Mouse (Mus musculus) heart, embryonic 10.5 days (tissue): ENCODE results near the gene Polg2. TPM values are rescaled to one million over a fixed set of nuclear protein-coding genes. Genes with fewer than 3 reads are reported as not detected.
"Not testable (repeated sequence)": the region's sequence is repeated elsewhere in the genome, so short reads cannot be mapped to it uniquely, and the experiment has no call there.

Experiments used
- DNase-seq: peaks from one replicate; pipeline ENCODE4 v3.0.0-alpha.2; 2017; ENCODE audit warnings: low spot score
- H3K27ac ChIP-seq: fragments of 300-500 bp; sonication (generic); 2 replicates; pipeline ENCODE4 v1.5.1; 2016; ENCODE audit warnings: mild to moderate bottlenecking
- H3K27me3 ChIP-seq: fragments of 300-500 bp; sonication (generic); 2 replicates; pipeline ENCODE4 v1.6.1; 2016; ENCODE audit warnings: mild to moderate bottlenecking; ENCODE audit not compliant: poor library complexity, insufficient read depth, severe bottlenecking
- H3K36me3 ChIP-seq: fragments of 300-500 bp; sonication (generic); 2 replicates; pipeline ENCODE4 v1.6.1; 2016; ENCODE audit warnings: mild to moderate bottlenecking, moderate library complexity
- H3K4me1 ChIP-seq: fragments of 300-500 bp; sonication (generic); 2 replicates; pipeline ENCODE4 v1.6.1; 2016; ENCODE audit warnings: mild to moderate bottlenecking
- H3K4me3 ChIP-seq: fragments of 300-500 bp; sonication (generic); 2 replicates; pipeline ENCODE4 v1.5.1; 2016; ENCODE audit warnings: mild to moderate bottlenecking, moderate library complexity
- H3K9me3 ChIP-seq: fragments of 300-500 bp; sonication (generic); 2 replicates; pipeline ENCODE4 v1.6.1; 2016; ENCODE audit warnings: mild to moderate bottlenecking, moderate library complexity
- WGBS: fragments of 180-500 bp; shearing (Covaris S2); methylation state at CpG from one replicate; pipeline ENCODE4 v1.1.7; 2016; 5-methylcytosine and 5-hydroxymethylcytosine counted together
- polyA plus RNA-seq: library from polyadenylated mRNA; unstranded; fragments of >200 nt; fragmentation: Nextera tagmentation; extraction: Ambion mirVana; gene quantifications from 2 replicates; pipeline ENCODE4 v1.2.1, GENCODE M21; 2016

Polg2 gene
- polyA plus RNA-seq, 1 experiment from 2014 or later, result 9.9 TPM

DNA sequence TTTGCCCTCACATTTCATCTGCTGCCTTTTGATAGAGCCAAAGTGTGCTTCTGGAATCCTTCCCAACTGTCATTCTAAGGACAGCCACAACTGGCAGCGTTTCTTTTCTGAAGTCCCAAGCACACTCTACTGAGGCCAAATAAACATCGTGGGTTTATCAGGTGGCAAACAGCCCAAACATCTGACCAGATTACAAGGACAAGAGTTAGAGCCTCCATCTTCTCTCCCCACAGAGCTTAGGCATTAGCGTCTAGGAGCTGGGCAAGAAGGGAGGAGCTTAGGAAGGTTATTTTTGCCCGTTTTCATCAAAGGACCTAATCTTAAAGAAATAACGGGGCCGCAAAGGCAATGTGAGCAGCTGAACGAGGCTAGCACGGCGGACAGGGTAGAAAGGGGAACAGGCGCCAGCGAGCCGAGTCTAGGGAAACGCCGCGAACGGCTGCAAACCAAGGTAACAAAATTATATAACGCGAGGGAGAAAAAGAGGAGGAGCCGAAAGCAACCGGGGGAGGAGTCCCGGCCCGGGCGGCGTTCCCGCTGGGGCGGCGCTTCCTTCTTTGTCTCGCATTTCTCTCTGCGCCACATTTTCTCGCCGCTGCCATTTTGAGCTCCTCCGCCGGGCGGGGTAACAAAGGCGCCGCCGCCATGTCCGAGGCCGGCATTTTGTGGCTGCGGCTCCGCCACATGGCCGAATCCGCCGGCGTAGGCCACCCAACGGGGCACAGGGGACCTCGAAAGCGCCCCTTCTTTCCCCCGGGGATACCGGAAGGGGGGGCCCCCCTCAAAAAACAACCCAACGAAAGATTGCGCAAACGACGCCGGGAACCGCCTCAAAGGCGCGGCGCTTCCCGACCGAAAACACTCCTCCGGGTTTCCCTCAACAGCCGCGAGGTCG lies 8.0 kb upstream of the Polg2 start:
- DNase-seq, result peak; percentile 91
- WGBS, result under 1% methylated on average over 65 of the region's 65 CpGs
- peaks cover 60% of the 10 kb centered on the region for H3K36me3 ChIP-seq

DNA sequence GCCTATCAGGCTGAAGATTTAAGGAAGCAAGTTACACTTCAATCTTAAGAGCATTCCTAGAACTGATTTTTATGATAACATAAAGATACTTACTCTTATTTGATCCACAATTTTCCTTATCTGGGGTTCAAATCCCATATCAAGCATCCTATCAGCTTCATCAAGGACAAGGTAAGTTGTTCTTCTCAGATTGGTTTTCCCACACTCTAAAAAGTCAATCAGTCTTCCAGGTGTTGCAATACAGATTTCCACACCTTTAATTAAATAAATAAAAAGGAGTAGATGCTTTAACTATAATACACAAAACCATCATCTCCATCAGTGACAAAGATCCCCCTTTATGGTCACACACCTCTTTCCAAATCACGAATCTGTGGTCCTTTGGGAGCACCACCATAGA lies 5.7 kb upstream of the Polg2 start:
- 85% methylated on average over 1 of the region's 1 CpGs for WGBS
- H3K9me3 ChIP-seq, result no peaks in the 10 kb centered on the region
- no peak overlapping the region for H3K27ac ChIP-seq
- peaks cover 5% of the 10 kb centered on the region; the same call in 1 of the 2 replicates for H3K4me1 ChIP-seq
- H3K4me3 ChIP-seq, result no peak overlapping the region
- no peak for DNase-seq
- H3K27me3 ChIP-seq, result no peaks in the 10 kb centered on the region
- peaks cover 75% of the 10 kb centered on the region for H3K36me3 ChIP-seq

More for the DNA sequence above, 8.0 kb upstream of the Polg2 start:
- no peaks in the 10 kb centered on the region for H3K27me3 ChIP-seq
- peaks cover 5% of the 10 kb centered on the region; the same call in 1 of the 2 replicates for H3K4me1 ChIP-seq
- peak overlapping the region; percentile 100 for H3K27ac ChIP-seq
- no peaks in the 10 kb centered on the region for H3K9me3 ChIP-seq
- peak overlapping the region; percentile 95 for H3K4me3 ChIP-seq

DNA sequence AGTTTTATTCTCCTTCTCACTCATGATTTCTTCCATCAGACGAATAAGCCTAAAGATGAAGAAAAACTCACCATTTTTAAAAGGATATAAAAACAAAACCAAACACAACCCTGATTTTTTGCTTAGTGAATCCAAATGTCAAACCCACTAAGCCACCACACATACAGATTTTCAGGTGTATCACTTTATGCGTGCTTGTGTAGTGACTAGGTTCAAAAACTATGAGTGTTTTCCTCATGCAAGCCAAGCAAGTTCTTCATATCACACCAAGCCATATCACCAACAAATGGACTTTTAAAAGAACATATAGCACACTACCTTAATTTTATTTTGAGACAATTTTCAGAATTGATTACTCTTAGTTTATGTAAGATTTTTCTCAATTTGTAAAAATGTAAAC lies 5.1 kb upstream of the Polg2 start:
- H3K27me3 ChIP-seq, result no peaks in the 10 kb centered on the region
- 91% methylated on average over 2 of the region's 2 CpGs for WGBS
- H3K27ac ChIP-seq, result no peak overlapping the region
- DNase-seq, result no peak
- no peaks in the 10 kb centered on the region for H3K9me3 ChIP-seq
- H3K4me1 ChIP-seq, result peaks cover 5% of the 10 kb centered on the region; the same call in 1 of the 2 replicates
- H3K4me3 ChIP-seq, result no peak overlapping the region
- H3K36me3 ChIP-seq, result peaks cover 78% of the 10 kb centered on the region

DNA sequence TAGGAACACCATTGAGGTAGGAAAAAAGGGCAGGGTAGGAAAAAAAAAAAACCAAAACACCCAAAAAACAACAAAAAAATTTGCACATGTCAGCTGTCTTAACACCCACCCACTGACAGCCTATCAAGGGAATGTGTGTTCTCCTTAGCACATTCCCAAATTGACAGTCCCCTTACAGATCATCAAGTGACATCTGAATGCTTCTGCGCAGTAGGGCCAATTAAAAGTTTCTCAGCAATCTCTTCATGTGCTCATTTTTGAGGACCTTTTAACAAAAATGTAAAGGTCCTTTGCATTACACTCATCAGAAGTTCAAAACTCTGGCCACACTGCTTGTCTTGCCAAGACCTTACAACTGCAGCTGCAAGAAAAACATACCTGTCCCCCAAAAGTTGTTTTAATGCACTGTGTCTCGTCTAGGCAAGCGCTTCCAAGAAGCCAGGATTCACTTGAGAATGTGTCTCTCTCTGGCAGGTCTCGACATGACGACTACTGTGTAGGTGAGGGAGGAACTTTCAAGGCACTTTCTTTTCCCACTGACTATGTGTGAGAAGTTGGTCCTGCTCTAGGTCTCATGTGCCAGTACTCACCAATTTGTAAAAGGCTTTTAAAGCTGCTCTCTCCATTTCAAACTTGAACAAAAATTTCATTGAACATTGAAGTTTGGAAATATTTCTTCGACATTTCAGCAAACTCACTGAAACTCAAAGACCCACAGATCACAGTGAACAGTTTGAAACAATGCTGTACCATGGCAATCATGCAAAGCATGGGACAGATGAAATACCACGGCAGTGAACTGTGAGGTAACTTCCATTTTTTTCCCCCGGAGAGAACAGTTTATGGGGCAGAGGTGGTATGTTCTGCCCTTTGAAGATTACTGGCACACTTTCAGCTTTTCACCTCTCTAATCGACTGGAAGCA lies 3.8 kb upstream of the Polg2 start:
- peaks cover 78% of the 10 kb centered on the region for H3K36me3 ChIP-seq
- no peaks in the 10 kb centered on the region for H3K27me3 ChIP-seq
- no peak overlapping the region for H3K27ac ChIP-seq
- H3K4me3 ChIP-seq, result no peak overlapping the region
- 84% methylated on average over 9 of the region's 9 CpGs for WGBS
- H3K4me1 ChIP-seq, result peaks cover 10% of the 10 kb centered on the region; the same call in 1 of the 2 replicates
- no peak for DNase-seq
- no peaks in the 10 kb centered on the region for H3K9me3 ChIP-seq

DNA sequence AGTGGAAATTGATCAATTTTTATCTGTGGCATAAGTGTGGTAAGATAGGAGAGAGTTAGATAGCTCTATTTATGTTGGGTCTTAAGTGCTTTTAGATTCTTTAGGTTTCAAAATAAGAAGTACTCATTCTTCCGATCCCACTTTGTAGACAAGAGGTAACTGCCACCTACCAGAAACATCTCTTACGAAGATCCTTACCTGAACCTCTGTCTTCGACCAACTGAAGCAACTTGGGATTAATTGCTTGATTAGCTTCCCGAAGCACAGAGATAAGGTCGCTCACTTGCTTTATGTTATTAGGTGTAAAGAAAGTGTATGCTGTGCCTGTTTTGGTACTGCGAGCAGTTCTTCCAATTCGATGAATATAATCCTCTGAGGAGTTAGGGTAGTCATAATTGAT lies 2.9 kb upstream of the Polg2 start:
- H3K4me1 ChIP-seq, result peaks cover 13% of the 10 kb centered on the region; the same call in 1 of the 2 replicates
- not testable (repeated sequence) for DNase-seq, H3K9me3 ChIP-seq, H3K27ac ChIP-seq, H3K27me3 ChIP-seq, H3K4me3 ChIP-seq
- H3K36me3 ChIP-seq, result peaks cover 73% of the 10 kb centered on the region
- 85% methylated on average over 7 of the region's 7 CpGs for WGBS

DNA sequence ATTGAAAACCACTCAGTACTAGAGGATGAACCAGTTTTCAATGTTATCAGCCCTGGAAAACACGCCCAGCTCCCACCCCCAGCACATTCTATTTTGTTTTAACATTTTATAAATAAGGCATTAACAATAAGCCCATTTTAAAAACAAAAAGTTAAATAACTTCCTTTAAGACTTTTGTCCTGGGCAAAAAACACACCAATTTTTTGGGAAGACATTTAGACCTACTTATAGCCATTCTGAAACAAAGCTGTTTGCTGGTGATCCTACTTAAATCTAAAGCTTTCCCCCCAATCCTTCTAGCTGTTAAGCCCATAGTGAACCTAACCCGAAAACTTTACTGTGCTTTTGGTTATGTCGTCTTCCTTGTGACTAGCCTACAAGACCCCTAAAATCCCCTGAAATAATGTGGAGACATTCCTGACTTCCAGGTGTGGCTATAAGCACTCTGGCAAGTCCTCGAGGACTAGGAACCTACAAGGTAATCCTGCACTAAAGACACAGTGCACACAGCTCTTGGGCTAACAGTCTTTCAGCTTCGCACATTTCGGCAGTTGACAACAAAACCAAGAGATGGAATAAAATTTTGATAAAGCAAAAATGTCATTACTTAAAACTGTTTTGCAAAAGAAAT lies 1.4 kb upstream of the Polg2 start:
- no peaks in the 10 kb centered on the region for H3K27me3 ChIP-seq
- peaks cover 11% of the 10 kb centered on the region; the same call in 1 of the 2 replicates for H3K4me1 ChIP-seq
- H3K36me3 ChIP-seq, result peaks cover 71% of the 10 kb centered on the region
- H3K9me3 ChIP-seq, result no peaks in the 10 kb centered on the region
- 82% methylated on average over 6 of the region's 6 CpGs for WGBS
- H3K27ac ChIP-seq, result no peak overlapping the region
- no peak for DNase-seq
- no peak overlapping the region for H3K4me3 ChIP-seq

DNA sequence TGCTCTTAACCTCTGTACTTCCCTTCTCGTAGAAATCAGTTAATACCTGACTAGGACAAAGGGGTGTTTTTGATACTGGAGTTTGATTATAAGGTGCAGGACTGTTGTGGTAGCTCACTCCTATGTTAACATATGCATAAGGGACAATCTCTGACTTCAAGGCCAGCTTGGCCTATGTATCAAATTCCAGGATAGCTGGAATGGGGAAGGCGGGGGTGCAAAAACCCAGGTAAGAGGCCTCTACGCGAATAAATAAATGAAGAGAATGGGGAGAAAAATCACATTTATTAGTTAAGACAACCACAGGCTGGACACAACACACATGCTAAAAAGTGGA lies 720 bp upstream of the Polg2 start:
- peak overlapping the region; percentile 70 for H3K4me3 ChIP-seq
- no peaks in the 10 kb centered on the region for H3K9me3 ChIP-seq
- H3K4me1 ChIP-seq, result peaks cover 8% of the 10 kb centered on the region; the same call in 1 of the 2 replicates
- DNase-seq, result no peak
- WGBS, result 68% methylated on average over 4 of the region's 4 CpGs
- H3K27ac ChIP-seq, result peak overlapping the region; percentile 93; the same call in 1 of the 2 replicates
- no peaks in the 10 kb centered on the region for H3K27me3 ChIP-seq
- peaks cover 71% of the 10 kb centered on the region for H3K36me3 ChIP-seq

DNA sequence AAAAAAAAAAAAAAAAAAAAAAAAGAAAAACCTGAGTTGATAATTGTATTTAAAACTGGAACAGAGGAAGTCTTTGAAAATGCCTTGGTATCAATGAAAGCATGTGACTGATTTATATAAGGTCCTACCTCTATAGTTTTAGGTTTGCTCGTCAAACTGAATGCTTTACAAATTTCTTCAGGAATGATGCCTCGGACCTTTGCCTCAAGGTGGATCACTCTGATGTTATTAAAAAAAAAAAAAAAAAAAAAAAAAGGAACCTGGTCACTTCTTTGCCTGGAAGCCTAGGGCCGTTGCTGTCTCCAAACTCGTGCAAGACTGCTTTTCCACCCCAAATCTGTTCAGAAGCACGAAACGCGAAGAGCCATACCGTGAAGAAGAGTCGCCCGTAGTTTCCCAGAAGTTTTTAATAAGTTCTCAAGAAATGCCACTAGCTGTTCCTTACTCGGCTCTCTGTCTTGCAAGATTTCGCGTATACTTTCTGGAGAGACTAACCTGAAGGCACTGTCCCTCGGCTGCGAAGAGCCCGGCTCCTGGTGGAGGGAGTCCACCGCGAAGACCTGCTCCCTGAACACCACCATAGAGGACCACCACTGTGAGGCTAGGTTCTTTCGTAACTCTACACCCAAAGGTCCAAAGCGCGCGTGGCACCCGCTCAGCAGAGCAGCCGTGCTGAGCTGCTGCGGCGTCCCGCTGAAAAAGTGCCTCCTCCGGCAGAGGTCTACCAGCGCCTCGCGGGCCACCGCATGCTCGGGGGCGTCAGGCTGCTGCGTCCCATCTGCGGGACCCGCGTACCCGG lies 549 bp downstream of the Polg2 start:
- H3K36me3 ChIP-seq, result peaks cover 71% of the 10 kb centered on the region
- H3K9me3 ChIP-seq, result no peaks in the 10 kb centered on the region
- H3K27me3 ChIP-seq, result no peaks in the 10 kb centered on the region
- WGBS, result 2% methylated on average over 39 of the region's 39 CpGs
- H3K4me1 ChIP-seq, result peaks cover 8% of the 10 kb centered on the region; the same call in 1 of the 2 replicates
- DNase-seq, result no peak
- H3K4me3 ChIP-seq, result peak overlapping the region; percentile 70
- H3K27ac ChIP-seq, result peak overlapping the region; percentile 93

DNA sequence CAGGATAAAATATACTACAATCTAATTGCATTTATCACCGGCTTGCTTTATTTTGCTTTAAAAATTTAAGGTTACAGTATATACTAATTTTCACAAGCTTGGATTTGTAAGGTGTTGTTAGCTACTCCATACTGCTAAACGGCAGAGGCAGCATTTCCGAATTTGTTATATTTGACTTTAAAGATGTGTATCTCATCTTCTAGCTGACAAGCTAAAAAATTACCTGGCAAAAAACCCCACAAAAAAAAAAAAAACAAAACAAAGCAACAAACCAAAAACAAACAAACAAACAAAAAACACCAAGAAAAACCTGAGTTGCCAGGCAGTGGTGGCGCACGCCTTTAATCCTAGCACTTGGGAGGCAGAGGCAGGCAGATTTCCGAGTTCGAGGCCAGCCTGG lies 1.2 kb downstream of the Polg2 start:
- H3K36me3 ChIP-seq, result peaks cover 71% of the 10 kb centered on the region

DNA sequence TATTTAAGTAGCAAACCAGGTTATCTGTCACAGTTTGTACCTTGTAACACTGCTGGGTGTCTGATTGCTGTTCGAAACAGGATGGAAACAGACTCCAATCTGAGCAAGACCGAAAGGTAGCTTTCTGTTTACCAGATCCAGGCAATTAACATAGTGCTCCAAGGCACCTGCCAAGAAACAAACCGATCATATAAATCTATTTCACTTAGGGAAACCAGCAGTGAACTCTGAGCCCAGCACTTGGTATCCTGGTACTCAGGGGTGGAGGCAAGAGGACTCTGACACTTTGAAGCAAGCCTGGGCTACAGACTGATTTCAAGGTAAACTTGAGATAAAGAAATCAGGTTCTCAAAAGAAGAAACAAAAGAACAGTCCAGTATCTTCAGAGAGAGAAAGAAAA lies 1.9 kb downstream of the Polg2 start:
- peaks cover 8% of the 10 kb centered on the region; the same call in 1 of the 2 replicates for H3K4me1 ChIP-seq
- H3K27me3 ChIP-seq, result no peaks in the 10 kb centered on the region
- WGBS, result 89% methylated on average over 3 of the region's 3 CpGs
- no peak overlapping the region for H3K27ac ChIP-seq
- H3K4me3 ChIP-seq, result no peak overlapping the region; the same call in 1 of the 2 replicates
- H3K9me3 ChIP-seq, result no peaks in the 10 kb centered on the region
- DNase-seq, result no peak
- peaks cover 71% of the 10 kb centered on the region for H3K36me3 ChIP-seq

More for the DNA sequence above, 1.2 kb downstream of the Polg2 start:
- Histone ChIP-seq H3K9me3 (no peaks in the 10 kb centered on the region), H3K27ac (no peak overlapping the region), H3K4me1 (peaks cover 8% of the 10 kb centered on the region; the same call in 1 of the 2 replicates), H3K4me3 (peak overlapping the region; percentile 70; the same call in 1 of the 2 replicates), H3K27me3 (no peaks in the 10 kb centered on the region)
- WGBS, result 91% methylated on average over 7 of the region's 7 CpGs
- no peak for DNase-seq

DNA sequence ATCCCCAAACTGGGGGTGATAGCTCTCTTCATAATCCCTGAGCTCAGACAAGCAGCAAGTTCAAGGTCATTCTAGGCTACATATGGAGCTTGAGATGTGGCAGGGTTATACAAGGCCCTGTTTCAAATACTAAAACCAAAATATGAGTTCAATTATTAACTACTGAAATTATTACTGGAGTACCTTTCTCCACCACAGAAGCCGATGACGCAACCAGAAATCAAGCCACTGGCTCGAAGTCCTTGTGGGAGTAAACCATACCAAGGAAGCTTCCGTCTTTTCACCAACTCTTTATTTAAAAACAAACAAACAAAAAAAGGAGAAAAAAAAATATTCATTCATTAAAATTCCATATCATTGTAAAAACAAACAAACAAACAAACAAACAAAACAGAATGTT lies 2.4 kb downstream of the Polg2 start:
- H3K36me3 ChIP-seq, result peaks cover 71% of the 10 kb centered on the region
- no peaks in the 10 kb centered on the region for H3K9me3 ChIP-seq

DNA sequence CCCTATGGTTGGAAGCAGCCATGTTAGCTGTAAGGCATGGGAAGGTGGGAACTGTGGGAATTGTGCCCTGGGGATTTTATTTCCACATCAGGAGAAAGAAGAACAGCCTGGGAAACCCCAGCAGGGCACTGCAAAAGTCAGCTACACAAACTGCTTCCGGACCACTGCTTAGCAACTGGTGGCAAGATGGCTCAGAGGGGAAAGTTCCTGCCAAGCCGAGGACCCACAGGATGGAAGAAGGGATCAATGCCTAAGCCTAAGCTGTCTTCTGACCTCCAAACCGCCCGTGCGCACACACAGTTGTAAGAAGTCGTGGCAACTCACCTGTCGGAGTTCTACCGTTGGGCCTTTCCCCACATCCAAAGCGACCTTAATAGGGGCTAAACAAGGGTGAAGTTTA lies 6.3 kb downstream of the Polg2 start:
- DNase-seq, result peak; percentile 54
- Histone ChIP-seq H3K9me3 (no peaks in the 10 kb centered on the region), H3K36me3 (peaks cover 83% of the 10 kb centered on the region), H3K27ac (no peak overlapping the region), H3K4me1 (peaks cover 4% of the 10 kb centered on the region; the same call in 1 of the 2 replicates), H3K27me3 (no peaks in the 10 kb centered on the region), H3K4me3 (no peak overlapping the region)
- WGBS, result 92% methylated on average over 9 of the region's 9 CpGs

More for the DNA sequence above, 2.4 kb downstream of the Polg2 start:
- no peak overlapping the region for H3K4me3 ChIP-seq
- H3K27me3 ChIP-seq, result no peaks in the 10 kb centered on the region
- WGBS, result 96% methylated on average over 4 of the region's 4 CpGs
- peaks cover 8% of the 10 kb centered on the region; the same call in 1 of the 2 replicates for H3K4me1 ChIP-seq
- no peak for DNase-seq
- no peak overlapping the region for H3K27ac ChIP-seq
